Mouse (Mus musculus) left cerebral cortex, adult 11 months (tissue): ENCODE results near the gene Vmn1r169.
"Not testable (repeated sequence)": the region's sequence is repeated elsewhere in the genome, so short reads cannot be mapped to it uniquely, and the experiment has no call there.

Experiments
- DNase-seq: peaks from one replicate; pipeline ENCODE4 v3.0.0; 2022; ENCODE audit warnings: low spot score

Vmn1r169 gene

GRCm38 (mm10) chr7:23575226-23575625 is at the start of gene Vmn1r169:
TSS of gene Vmn1r169 (plus strand) at chr7:23575526.
- DNase-seq: not testable (repeated sequence)

- DNase-seq: not testable (repeated sequence)
Observed at GRCm38 (mm10) chr7:23539432-23539831, 35.9 kb upstream of the Vmn1r169 start, which contains the start of gene Vmn1r168. TSS of gene Vmn1r168 (plus strand) at chr7:23539732.

DNA sequence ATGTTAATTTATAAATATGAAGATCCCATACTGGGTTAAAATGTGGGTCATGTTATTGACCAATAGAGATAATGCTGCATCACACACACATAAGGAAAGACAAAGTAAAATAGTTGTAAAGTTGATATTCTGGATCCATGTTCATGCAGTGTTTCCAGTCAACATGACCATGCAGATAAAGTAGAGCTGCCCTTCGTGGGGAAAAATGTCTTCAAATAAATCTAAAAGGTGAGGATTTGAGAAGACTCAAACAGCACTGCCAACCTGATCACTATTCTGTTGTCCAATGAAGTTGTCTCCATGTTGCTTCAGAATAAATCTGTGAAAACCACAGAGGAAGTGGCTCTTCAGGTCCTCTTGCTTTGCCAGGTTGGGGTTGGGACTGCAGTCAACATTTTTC is 30.5 kb downstream of the Vmn1r169 start, which contains the start of gene Vmn1r170:
TSS of gene Vmn1r170 (plus strand) at position 301 of the 400 bp plus-strand sequence.
- not testable (repeated sequence) for DNase-seq
